Mouse (Mus musculus): ENCODE measurements at regions not wholly inside any gene's neighbourhood (a gene's known extent, or its start where the extent isn't known, plus 50 kb on each side); places are given as distances from the start of the nearest gene placed in this dataset.

DNA sequence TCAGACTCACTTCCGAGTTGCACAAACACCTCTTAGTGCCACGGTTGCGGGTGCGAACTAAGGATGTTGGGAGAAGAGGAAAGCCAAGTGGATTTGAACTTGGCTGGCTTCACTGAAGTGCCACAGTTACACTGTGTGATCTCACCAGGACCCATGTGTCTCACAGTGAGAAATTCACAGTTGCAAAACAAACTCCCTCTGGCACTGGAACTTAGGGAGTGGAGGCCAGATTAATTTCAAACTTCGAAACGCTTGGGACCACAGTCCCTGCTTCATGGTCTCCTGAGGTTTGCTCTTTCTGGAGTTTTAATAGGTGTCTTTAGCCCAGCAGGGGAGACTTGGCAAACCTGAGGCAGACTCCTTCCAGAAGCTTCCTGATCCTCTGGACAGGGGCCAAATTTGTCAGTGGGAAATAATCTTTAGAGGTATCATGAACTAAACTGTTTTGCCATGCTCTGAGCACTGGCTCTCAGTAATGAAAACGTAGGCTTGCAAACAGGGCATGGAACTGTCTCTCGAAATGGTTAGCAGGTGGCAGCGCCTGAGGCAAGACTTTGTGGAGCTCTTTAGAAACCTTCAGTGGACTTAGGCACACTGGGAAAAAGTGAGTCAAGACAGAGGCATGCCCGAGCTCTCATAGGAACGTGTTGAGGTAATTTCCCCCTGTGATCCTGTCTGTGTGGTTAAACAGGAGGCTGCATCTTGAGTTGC, 121.2 kb upstream of the Gm5148 start:
- TF ChIP-seq CTCF (IDR thresholded peaks at IDR 0.05; ENCODE audit: insufficient read depth, low read length) (no peak), POLR2A (IDR thresholded peaks at IDR 0.05; ENCODE audit: borderline replicate concordance, extremely low read depth, low read depth, low read length) (no peak)

Measured in lung, adult 2 months (tissue).